Mouse (Mus musculus) limb, embryonic 15.5 days (tissue): ENCODE data around the gene Il11ra1. TPM values are rescaled to one million over a fixed set of nuclear protein-coding genes. Genes with fewer than 3 reads are reported as not detected.
A peak's percentile ranks its signal among the peaks of the same experiment; 100 is the strongest.
"Not testable (repeated sequence)": the region's sequence is repeated elsewhere in the genome, so short reads cannot be mapped to it uniquely, and the experiment has no call there.

Experiments
- ATAC-seq: fragments of 200-750 bp; cut with Nextera tagmentation; 2 replicates; pipeline ENCODE4 v1.8.0; 2017; ENCODE audit warnings: low read depth, moderate TSS enrichment; ENCODE audit not compliant: insufficient number of reproducible peaks, low FRiP score, low TSS enrichment
- H3K27ac ChIP-seq: fragments of 300-500 bp; sonication (generic); 2 replicates; pipeline ENCODE4 v1.5.1; 2015; ENCODE audit warnings: moderate library complexity, mild to moderate bottlenecking, inconsistent platforms
- H3K27me3 ChIP-seq: fragments of 300-500 bp; sonication (generic); 2 replicates; pipeline ENCODE4 v1.6.1; 2015; ENCODE audit warnings: inconsistent platforms
- H3K36me3 ChIP-seq: fragments of 300-500 bp; sonication (generic); 2 replicates; pipeline ENCODE4 v1.6.1; 2015; ENCODE audit warnings: inconsistent platforms
- H3K4me1 ChIP-seq: fragments of 300-500 bp; sonication (generic); 2 replicates; pipeline ENCODE4 v1.6.1; 2015; ENCODE audit warnings: inconsistent platforms
- H3K4me2 ChIP-seq: fragments of 300-500 bp; sonication (generic); 2 replicates; pipeline ENCODE4 v1.6.1; 2015; ENCODE audit warnings: mild to moderate bottlenecking, inconsistent platforms
- H3K4me3 ChIP-seq: fragments of 300-500 bp; sonication (generic); 2 replicates; pipeline ENCODE4 v1.5.1; 2015; ENCODE audit warnings: mild to moderate bottlenecking, inconsistent platforms
- H3K9ac ChIP-seq: fragments of 300-500 bp; sonication (generic); 2 replicates; pipeline ENCODE4 v1.6.1; 2015; ENCODE audit warnings: inconsistent platforms
- H3K9me3 ChIP-seq: fragments of 300-500 bp; sonication (generic); 2 replicates; pipeline ENCODE4 v1.6.1; 2016; ENCODE audit warnings: inconsistent platforms
- WGBS: fragments of 180-500 bp; shearing (Covaris S2); methylation state at CpG from one replicate; pipeline ENCODE4 v1.1.7; 2015; 5-methylcytosine and 5-hydroxymethylcytosine counted together
- polyA plus RNA-seq: library from polyadenylated mRNA; unstranded; fragments of >200 nt; fragmentation: Nextera tagmentation; extraction: Ambion mirVana; gene quantifications from 2 replicates; pipeline ENCODE4 v1.2.1, GENCODE M21; 2015

Il11ra1 gene
- polyA plus RNA-seq, 1 experiment from 2014 or later: 444 TPM

DNA sequence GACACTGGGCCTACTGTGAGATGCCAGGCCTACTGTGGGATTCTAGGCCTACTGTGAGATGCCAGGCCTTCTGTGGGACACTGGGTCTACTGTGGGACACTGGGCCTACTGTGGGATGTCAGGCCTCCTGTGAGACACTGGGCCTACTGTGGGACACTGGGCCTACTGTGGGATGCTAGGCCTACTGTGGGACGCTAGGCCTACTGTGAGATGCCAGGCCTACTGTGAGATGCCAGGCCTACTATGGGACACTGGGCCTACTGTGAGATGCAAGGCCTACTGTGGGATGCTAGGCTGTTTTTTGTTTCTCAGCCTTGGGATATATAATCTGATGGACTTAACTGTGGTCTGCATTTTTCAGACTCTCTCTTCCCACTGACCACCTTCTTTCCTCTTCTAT, 76.1 kb downstream of the Il11ra1 start:
- H3K9me3 ChIP-seq, H3K4me2 ChIP-seq, H3K4me1 ChIP-seq, H3K27ac ChIP-seq, H3K36me3 ChIP-seq, H3K4me3 ChIP-seq, H3K27me3 ChIP-seq, H3K9ac ChIP-seq, ATAC-seq: not testable (repeated sequence)
- 78% methylated on average over 1 of the region's 1 CpGs for WGBS

DNA sequence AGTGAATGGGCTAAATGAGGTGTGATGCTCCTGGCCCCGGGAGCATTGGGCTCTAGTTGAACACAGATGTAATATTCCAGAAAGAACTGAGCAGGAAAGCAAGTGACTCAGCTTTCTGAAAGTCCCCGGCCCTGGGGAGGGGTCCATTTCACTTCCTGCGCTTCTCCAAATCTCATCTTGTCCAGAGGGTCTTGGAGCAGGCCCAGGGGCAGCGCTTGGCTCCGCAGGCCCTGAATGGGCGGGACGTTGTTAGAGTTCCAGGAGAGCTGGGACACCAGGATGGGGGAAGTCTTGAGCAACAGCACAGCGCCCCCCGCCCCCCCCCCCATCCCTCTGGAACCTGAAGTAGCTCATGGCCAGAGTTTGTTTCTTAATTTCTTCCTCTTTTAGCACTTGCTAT, 81.5 kb downstream of the Il11ra1 start:
- H3K4me1 ChIP-seq, H3K36me3 ChIP-seq, H3K27ac ChIP-seq, H3K27me3 ChIP-seq, ATAC-seq, H3K9ac ChIP-seq, H3K4me3 ChIP-seq, H3K4me2 ChIP-seq, H3K9me3 ChIP-seq: not testable (repeated sequence)
- 22% methylated on average over 9 of the region's 9 CpGs for WGBS

DNA sequence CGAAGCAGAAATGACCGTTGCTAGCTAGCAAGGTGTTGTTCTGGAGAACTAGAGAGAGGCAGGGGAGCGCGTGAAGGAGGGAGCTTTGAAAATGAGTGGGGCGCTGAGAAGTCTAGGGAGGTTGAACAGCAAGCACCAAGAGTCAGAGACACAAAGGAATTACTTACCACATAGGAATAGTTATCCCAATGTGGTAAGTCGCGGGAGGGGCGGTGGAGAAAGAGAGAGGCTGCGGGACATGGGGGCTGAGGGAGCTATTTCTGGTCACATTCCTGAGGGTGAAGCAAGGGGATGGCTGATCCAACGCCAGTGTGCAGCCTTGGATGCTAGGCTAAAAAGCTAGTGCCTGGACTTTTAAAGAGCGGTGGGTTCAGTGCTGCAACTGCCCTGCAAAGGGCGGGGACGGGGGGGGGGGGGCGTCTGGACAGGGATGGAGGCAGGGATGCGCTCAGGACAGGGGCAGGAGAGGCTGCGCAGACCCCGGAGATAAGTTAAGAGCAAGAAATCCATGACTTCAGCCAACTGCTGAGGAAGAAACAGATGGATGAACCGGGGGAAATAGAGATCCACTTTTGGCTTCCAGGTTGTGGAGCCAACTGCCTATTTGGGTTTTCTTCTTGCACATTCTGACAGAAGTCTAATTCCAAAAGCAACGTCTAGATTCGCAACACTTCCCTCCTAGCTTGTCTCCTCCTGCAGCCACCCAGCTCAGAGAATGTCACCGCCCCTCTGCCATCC, 82.1 kb downstream of the Il11ra1 start:
- 17% methylated on average over 17 of the region's 21 CpGs for WGBS
- H3K27ac ChIP-seq, ATAC-seq, H3K4me3 ChIP-seq, H3K27me3 ChIP-seq, H3K9me3 ChIP-seq, H3K9ac ChIP-seq, H3K4me1 ChIP-seq, H3K36me3 ChIP-seq: not testable (repeated sequence)
- 0 out of 2 replicates have a peak overlapping the region, but pooled peaks have one; percentile 5 for H3K4me2 ChIP-seq

GRCm38 (mm10) chr4:41782711-41783110, 82.9 kb downstream of the Il11ra1 start:
- not testable (repeated sequence) for H3K4me2 ChIP-seq, H3K36me3 ChIP-seq, H3K9me3 ChIP-seq, H3K9ac ChIP-seq, H3K27me3 ChIP-seq, H3K4me3 ChIP-seq, ATAC-seq, H3K27ac ChIP-seq, H3K4me1 ChIP-seq
- 33% methylated on average over 4 of the region's 4 CpGs for WGBS

- not testable (repeated sequence) for H3K36me3 ChIP-seq, ATAC-seq, H3K9me3 ChIP-seq, H3K4me1 ChIP-seq, H3K27me3 ChIP-seq, H3K4me3 ChIP-seq, H3K4me2 ChIP-seq, H3K27ac ChIP-seq, H3K9ac ChIP-seq
- 31% methylated on average over 3 of the region's 3 CpGs for WGBS
Observed at GRCm38 (mm10) chr4:41783197-41783596, 83.4 kb downstream of the Il11ra1 start.

Other genes with a start within 250 kb of the Il11ra1 start
- gene Kif24, start 235.1 kb upstream of the Il11ra1 start, polyA plus RNA-seq: 5.8 and 7.2 TPM in 2 replicates
- gene Nudt2, start 234.8 kb upstream of the Il11ra1 start, polyA plus RNA-seq: 45.5 and 46.4 TPM in 2 replicates
- gene AI464131, start 196.9 kb upstream of the Il11ra1 start, polyA plus RNA-seq: 6.6 and 11.9 TPM in 2 replicates
- 0.88 and 1.1 TPM in 2 replicates for gene 1110017D15Rik, start 182.7 kb upstream of the Il11ra1 start, polyA plus RNA-seq
- gene Fam219a, start 130.5 kb upstream of the Il11ra1 start, polyA plus RNA-seq: 2.7 and 2.8 TPM in 2 replicates
- 1.2 TPM in 2 replicates for gene Dnaic1, start 130.2 kb upstream of the Il11ra1 start, polyA plus RNA-seq
- 8.7 and 9.5 TPM in 2 replicates for gene Enho, start 59.7 kb upstream of the Il11ra1 start, polyA plus RNA-seq
- 7.1 and 9.0 TPM in 2 replicates for gene Cntfr, start 2.9 kb upstream of the Il11ra1 start, polyA plus RNA-seq
- 66.0 and 69.1 TPM in 2 replicates for gene Rpp25l, start 13.5 kb downstream of the Il11ra1 start, polyA plus RNA-seq
- gene Dctn3, start 23.2 kb downstream of the Il11ra1 start, polyA plus RNA-seq: 113 and 123 TPM in 2 replicates
- not detected in 2 replicates for gene Arid3c, start 31.2 kb downstream of the Il11ra1 start, polyA plus RNA-seq
- 38.7 and 44.8 TPM in 2 replicates for gene Galt, start 55.2 kb downstream of the Il11ra1 start, polyA plus RNA-seq
- 76.1 and 88.5 TPM in 2 replicates for gene Sigmar1, start 56.2 kb downstream of the Il11ra1 start, polyA plus RNA-seq
- 35.4 and 42.1 TPM in 2 replicates for gene Ccl27a, start 74.3 kb downstream of the Il11ra1 start, polyA plus RNA-seq
- gene Gm21541, start 203.6 kb downstream of the Il11ra1 start, polyA plus RNA-seq: 18.0 and 19.5 TPM in 2 replicates
- 1.7 and 2.6 TPM in 2 replicates for gene Gm20878, start 241.6 kb downstream of the Il11ra1 start, polyA plus RNA-seq